Mouse (Mus musculus) megakaryocyte progenitor cell, adult 5-6 weeks (primary cell): ENCODE measurements around the gene Efna5. TPM values are rescaled to one million over a fixed set of nuclear protein-coding genes. Genes with fewer than 3 reads are reported as not detected.
A peak's percentile ranks its signal among the peaks of the same experiment; 100 is the strongest.

Experiments used
- ATAC-seq: replicated peaks from 2 replicates; pipeline ENCODE4 v1.8.0; 2016; ENCODE audit warnings: mild to moderate bottlenecking, moderate TSS enrichment, inconsistent platforms; ENCODE audit not compliant: poor library complexity
- total RNA-seq, 2 experiments: library from RNA; stranded (forward) in 1 of 2; stranded (reverse) in 1 of 2; fragments of 157-497, 149-512 nt in 1 of 2; fragments of 200-1000 nt in 1 of 2; gene quantifications; 2 replicates each; pipeline versions ENCODE4 v1.2.3 to v1.2.4; 2015 to 2017

Gene Efna5
- total RNA-seq, 2 experiments from 2014 or later = not detected

- no peak for ATAC-seq
Observed at GRCm38 (mm10) chr17:62717426-62718131, 163.5 kb downstream of the Efna5 start.

GRCm38 (mm10) chr17:62713455-62713854 lies 167.7 kb downstream of the Efna5 start:
- no peak for ATAC-seq

- no peak for ATAC-seq
Observed at GRCm38 (mm10) chr17:62706418-62706817, 174.7 kb downstream of the Efna5 start.

- ATAC-seq = no peak
Observed at GRCm38 (mm10) chr17:62702020-62702814, 178.9 kb downstream of the Efna5 start.

GRCm38 (mm10) chr17:62700791-62701602 lies 180.1 kb downstream of the Efna5 start:
- no peak for ATAC-seq

- ATAC-seq = no peak
Observed at GRCm38 (mm10) chr17:62694958-62695437, 186.1 kb downstream of the Efna5 start.

- ATAC-seq = no peak
Observed at GRCm38 (mm10) chr17:62692242-62692641, 188.9 kb downstream of the Efna5 start.

GRCm38 (mm10) chr17:62691201-62691715 lies 189.9 kb downstream of the Efna5 start:
- no peak for ATAC-seq

GRCm38 (mm10) chr17:62690256-62690655 lies 190.9 kb downstream of the Efna5 start:
- no peak for ATAC-seq

GRCm38 (mm10) chr17:62689646-62690045 lies 191.5 kb downstream of the Efna5 start:
- ATAC-seq = no peak

- peak; percentile 77 for ATAC-seq
Observed at GRCm38 (mm10) chr17:62687369-62687768, 193.7 kb downstream of the Efna5 start.

GRCm38 (mm10) chr17:62685181-62685580 lies 195.9 kb downstream of the Efna5 start:
- no peak for ATAC-seq

GRCm38 (mm10) chr17:62683142-62683541 lies 198.0 kb downstream of the Efna5 start:
- ATAC-seq = no peak

GRCm38 (mm10) chr17:62681726-62682125 lies 199.4 kb downstream of the Efna5 start:
- no peak for ATAC-seq

GRCm38 (mm10) chr17:62680737-62681136 lies 200.4 kb downstream of the Efna5 start:
- no peak for ATAC-seq

- no peak for ATAC-seq
Observed at GRCm38 (mm10) chr17:62676832-62677231, 204.3 kb downstream of the Efna5 start.

GRCm38 (mm10) chr17:62676409-62676808 lies 204.7 kb downstream of the Efna5 start:
- no peak for ATAC-seq

- ATAC-seq = no peak
Observed at GRCm38 (mm10) chr17:62675811-62676255, 205.3 kb downstream of the Efna5 start.

- ATAC-seq = no peak
Observed at GRCm38 (mm10) chr17:62672068-62672467, 209.0 kb downstream of the Efna5 start.

- no peak for ATAC-seq
Observed at GRCm38 (mm10) chr17:62666761-62667160, 214.4 kb downstream of the Efna5 start.

- ATAC-seq = no peak
Observed at GRCm38 (mm10) chr17:62665823-62666222, 215.3 kb downstream of the Efna5 start.
